Mouse (Mus musculus) limb, embryonic 14.5 days (tissue): Measurements from ENCODE around the gene Prkce. TPM values are rescaled to one million over a fixed set of nuclear protein-coding genes. Genes with fewer than 3 reads are reported as not detected.

Experiments used
- ATAC-seq: fragments of 200-750 bp; cut with Nextera tagmentation; 2 replicates; pipeline ENCODE4 v1.8.0; 2017; ENCODE audit warnings: low read depth, moderate number of reproducible peaks, moderate TSS enrichment; ENCODE audit not compliant: low FRiP score
- DNase-seq: peaks from one replicate; pipeline ENCODE4 v3.0.0-alpha.2; 2015; ENCODE audit warnings: low spot score
- H3K27ac ChIP-seq: fragments of 300-500 bp; sonication (generic); replicated peaks from 2 replicates; pipeline ENCODE4 v1.5.1; 2014; ENCODE audit warnings: low read depth, mild to moderate bottlenecking, low read length, moderate library complexity, mixed read lengths
- H3K27me3 ChIP-seq: fragments of 300-500 bp; sonication (generic); 2 replicates; pipeline ENCODE4 v1.6.1; 2014; ENCODE audit warnings: low read length, mixed read lengths; ENCODE audit not compliant: control insufficient read depth, insufficient read depth
- H3K36me3 ChIP-seq: fragments of 300-500 bp; sonication (generic); 2 replicates; pipeline ENCODE4 v1.6.1; 2014; ENCODE audit warnings: mild to moderate bottlenecking, low read length, moderate library complexity, mixed read lengths; ENCODE audit not compliant: control insufficient read depth, insufficient read depth
- H3K4me1 ChIP-seq: fragments of 300-500 bp; sonication (generic); 2 replicates; pipeline ENCODE4 v1.6.1; 2014; ENCODE audit warnings: antibody characterized with exemption, low read length, mixed read lengths; ENCODE audit not compliant: control insufficient read depth, insufficient read depth
- H3K4me2 ChIP-seq: fragments of 300-500 bp; sonication (generic); replicated peaks from 2 replicates; pipeline ENCODE4 v1.6.1; 2014; ENCODE audit warnings: low read depth, mild to moderate bottlenecking, low read length, moderate library complexity; ENCODE audit not compliant: severe bottlenecking
- H3K4me3 ChIP-seq: fragments of 300-500 bp; sonication (generic); replicated peaks from 2 replicates; pipeline ENCODE4 v1.5.1; 2014; ENCODE audit warnings: low read length
- H3K9ac ChIP-seq: fragments of 300-500 bp; sonication (generic); 2 replicates; pipeline ENCODE4 v1.6.1; 2014; ENCODE audit warnings: mild to moderate bottlenecking, low read depth, low read length, moderate library complexity; ENCODE audit not compliant: severe bottlenecking
- H3K9me3 ChIP-seq: fragments of 300-500 bp; sonication (generic); 2 replicates; pipeline ENCODE4 v1.6.1; 2016; ENCODE audit warnings: low read length; ENCODE audit not compliant: control insufficient read depth
- POLR2A ChIP-seq: fragments of 200-500 bp; IDR thresholded peaks from 2 replicates; pipeline ENCODE4 v1.8.0; 2012; ENCODE audit warnings: inconsistent platforms, mild to moderate bottlenecking, moderate library complexity, borderline replicate concordance; ENCODE audit not compliant: insufficient read depth, insufficient read length; ENCODE audit errors: extremely low read depth
- whole genome bisulfite sequencing: fragments of 180-500 bp; shearing (Covaris S2); extraction: QIAGEN DNeasy Blood & Tissue Kit; methylation state at CpG from one replicate; pipeline ENCODE4 v1.1.7; 2014; 5-methylcytosine and 5-hydroxymethylcytosine counted together
- polyA plus RNA-seq, 2 experiments: library from polyadenylated mRNA; depleted of rRNA in 1 of 2; stranded (reverse) in 1 of 2; unstranded in 1 of 2; fragments of >200 nt; fragmentation: Nextera tagmentation in 1 of 2; extraction: Ambion mirVana in 1 of 2; gene quantifications; 2 replicates each; pipeline versions ENCODE4 v1.2.1 to v1.2.3; 2012 to 2014

The Prkce gene
- polyA plus RNA-seq, 2 experiments: 4.7 to 9.3 TPM

- DNase-seq (no peak), ATAC-seq (no peak)
- 0 out of 2 replicates have a peak, but pooled peaks cover 3% of the 10 kb centered on the region for H3K4me1 ChIP-seq
- no peak overlapping the region for H3K27ac ChIP-seq
- no peak overlapping the region for H3K4me3 ChIP-seq
- no peak overlapping the region for H3K9ac ChIP-seq
- TF ChIP-seq POLR2A: no peak
- no peak overlapping the region for H3K4me2 ChIP-seq
- no peaks in the 10 kb centered on the region for H3K27me3 ChIP-seq
- H3K36me3 ChIP-seq: no peaks in the 10 kb centered on the region
- WGBS: 83% methylated on average over 7 of the region's 7 CpGs
- H3K9me3 ChIP-seq: no peaks in the 10 kb centered on the region
These were observed 351.0 kb downstream of the Prkce start for GRCm38 (mm10) chr17:86518604-86519003.

GRCm38 (mm10) chr17:86521252-86521651 lies 353.7 kb downstream of the Prkce start:
- ATAC-seq (no peak), DNase-seq (no peak)
- Histone ChIP-seq H3K4me3 (no peak overlapping the region), H3K4me1 (no peaks in the 10 kb centered on the region), H3K9ac (no peak overlapping the region), H3K27ac (no peak overlapping the region), H3K4me2 (no peak overlapping the region), H3K36me3 (no peaks in the 10 kb centered on the region), H3K9me3 (no peaks in the 10 kb centered on the region), H3K27me3 (no peaks in the 10 kb centered on the region)
- TF ChIP-seq POLR2A: no peak
- WGBS: 91% methylated on average over 11 of the region's 11 CpGs

GRCm38 (mm10) chr17:86522649-86523048 lies 355.1 kb downstream of the Prkce start:
- ATAC-seq (no peak), DNase-seq (no peak)
- Histone ChIP-seq H3K9me3 (no peaks in the 10 kb centered on the region), H3K9ac (no peak overlapping the region), H3K4me1 (no peaks in the 10 kb centered on the region), H3K27me3 (no peaks in the 10 kb centered on the region), H3K36me3 (no peaks in the 10 kb centered on the region), H3K4me2 (no peak overlapping the region), H3K27ac (no peak overlapping the region), H3K4me3 (no peak overlapping the region)
- WGBS: 83% methylated on average over 5 of the region's 5 CpGs
- TF ChIP-seq POLR2A: no peak

GRCm38 (mm10) chr17:86523374-86523773 lies 355.8 kb downstream of the Prkce start:
- H3K27me3 ChIP-seq: no peaks in the 10 kb centered on the region
- no peaks in the 10 kb centered on the region for H3K9me3 ChIP-seq
- WGBS: 81% methylated on average over 3 of the region's 3 CpGs
- H3K4me1 ChIP-seq: no peaks in the 10 kb centered on the region
- H3K27ac ChIP-seq: no peak overlapping the region
- TF ChIP-seq POLR2A: no peak
- no peak overlapping the region for H3K4me3 ChIP-seq
- ATAC-seq (no peak), DNase-seq (no peak)
- no peaks in the 10 kb centered on the region for H3K36me3 ChIP-seq
- H3K9ac ChIP-seq: no peak overlapping the region
- no peak overlapping the region for H3K4me2 ChIP-seq

GRCm38 (mm10) chr17:86523843-86524242 lies 356.3 kb downstream of the Prkce start:
- Histone ChIP-seq H3K36me3 (no peaks in the 10 kb centered on the region), H3K9ac (no peak overlapping the region), H3K4me1 (no peaks in the 10 kb centered on the region), H3K4me2 (no peak overlapping the region), H3K4me3 (no peak overlapping the region), H3K27ac (no peak overlapping the region), H3K9me3 (no peaks in the 10 kb centered on the region), H3K27me3 (no peaks in the 10 kb centered on the region)
- no peak for TF ChIP-seq POLR2A
- ATAC-seq: no peak
- WGBS: 91% methylated on average over 10 of the region's 10 CpGs
- DNase-seq: no peak

- Histone ChIP-seq H3K4me1 (no peaks in the 10 kb centered on the region), H3K27ac (no peak overlapping the region), H3K9ac (no peak overlapping the region), H3K9me3 (no peaks in the 10 kb centered on the region), H3K4me2 (no peak overlapping the region), H3K36me3 (no peaks in the 10 kb centered on the region), H3K4me3 (no peak overlapping the region), H3K27me3 (no peaks in the 10 kb centered on the region)
- DNase-seq (no peak), ATAC-seq (no peak)
- 88% methylated on average over 2 of the region's 2 CpGs for WGBS
- no peak for TF ChIP-seq POLR2A
These were observed 357.5 kb downstream of the Prkce start for GRCm38 (mm10) chr17:86525075-86525474.
